Mouse (Mus musculus): ENCODE data around the gene Cisd2. TPM values are rescaled to one million over a fixed set of nuclear protein-coding genes. Genes with fewer than 3 reads are reported as not detected.

Gene Cisd2
- 50.4 TPM for polyA plus RNA-seq (2017; shearing (Covaris generic))

DNA sequence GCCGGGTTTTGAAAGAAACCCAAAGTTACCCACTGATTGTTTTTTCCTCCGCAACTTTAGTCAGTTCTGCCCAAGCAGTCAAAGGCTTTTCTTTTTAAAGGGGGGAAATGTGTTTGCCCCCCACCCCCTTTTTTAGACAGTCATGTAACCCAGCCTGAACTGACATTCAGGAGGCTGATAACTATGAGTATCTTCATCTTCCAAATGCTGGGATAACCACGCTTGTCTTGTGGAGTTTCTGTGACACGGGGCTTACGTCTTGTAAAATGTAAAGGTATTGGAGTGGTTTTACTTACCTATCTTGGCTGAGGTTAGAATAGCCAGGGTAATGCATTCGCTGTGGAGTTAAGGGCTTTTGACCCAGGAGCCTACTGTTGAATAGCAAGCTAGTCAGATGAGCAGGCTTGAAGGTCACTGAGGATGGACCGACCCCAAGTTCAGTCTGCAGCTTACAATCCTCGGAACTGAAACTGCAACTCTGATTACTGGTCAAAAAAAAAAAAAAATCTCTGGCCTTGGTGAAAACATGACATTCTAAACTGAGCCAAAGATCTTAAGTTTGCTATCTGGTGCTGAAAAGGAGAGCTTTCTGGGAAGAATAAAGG, at the start of gene Cisd2:
Gene Cisd2, minus strand, starts transcription at position 318 of the 605 bp plus-strand sequence.

DNA sequence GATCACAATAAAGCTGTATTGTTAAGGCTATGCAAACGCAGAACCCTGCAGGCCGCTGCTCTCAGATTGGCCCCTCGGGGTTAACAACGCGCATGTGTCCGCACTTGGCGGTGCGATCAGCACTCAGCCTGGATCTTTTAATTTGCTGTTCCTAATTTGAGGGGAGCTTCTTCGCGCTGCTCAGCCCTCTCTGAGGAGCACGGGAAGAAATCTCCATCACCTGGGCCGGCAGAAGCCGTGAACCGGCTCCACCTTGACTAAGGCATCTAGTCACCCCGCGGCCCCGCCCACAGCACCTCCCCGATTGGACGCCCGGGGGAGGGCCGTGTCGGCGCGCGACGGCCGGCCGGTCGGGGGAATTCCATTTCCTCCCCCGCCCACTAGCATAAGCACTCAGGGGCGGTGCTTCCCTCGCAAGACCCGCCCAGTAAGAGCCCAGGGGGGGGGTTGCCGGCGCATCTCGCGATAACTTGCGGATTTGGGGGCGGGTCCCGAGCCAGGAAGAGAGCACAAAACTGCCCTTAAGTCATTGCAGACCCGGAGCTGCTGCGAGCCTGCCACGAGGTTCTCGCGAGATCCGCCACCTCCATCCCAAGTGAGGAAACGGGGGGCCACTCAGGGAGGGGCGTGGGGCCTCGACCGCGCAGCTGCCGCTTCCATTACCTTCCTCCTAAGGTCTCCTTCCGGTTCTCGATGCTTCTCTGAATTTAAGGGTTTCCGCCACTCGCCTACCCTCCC, 14.2 kb upstream of the Cisd2 start, which contains the start of gene Ube2d3:
Gene Ube2d3, plus strand, starts transcription at position 392 of the 738 bp plus-strand sequence.

Other genes starting within 250 kb of the Cisd2 start
- gene Cenpe, start 211.4 kb downstream of the Cisd2 start, polyA plus RNA-seq (2017; shearing (Covaris generic)) = 2.5 TPM
- gene Bdh2, start 142.7 kb downstream of the Cisd2 start, polyA plus RNA-seq (2017; shearing (Covaris generic)) = not detected
- gene Slc9b2, start 116.2 kb downstream of the Cisd2 start, polyA plus RNA-seq (2017; shearing (Covaris generic)) = 14.3 TPM
- gene Slc9b1, start 75.9 kb downstream of the Cisd2 start, polyA plus RNA-seq (2017; shearing (Covaris generic)) = 0.53 TPM
- gene Ube2d3, start 14.2 kb upstream of the Cisd2 start, polyA plus RNA-seq (2017; shearing (Covaris generic)) = 511 TPM
- 43.5 TPM for gene Manba, start 61.7 kb upstream of the Cisd2 start, polyA plus RNA-seq (2017; shearing (Covaris generic))